In the genomic region with DNA sequence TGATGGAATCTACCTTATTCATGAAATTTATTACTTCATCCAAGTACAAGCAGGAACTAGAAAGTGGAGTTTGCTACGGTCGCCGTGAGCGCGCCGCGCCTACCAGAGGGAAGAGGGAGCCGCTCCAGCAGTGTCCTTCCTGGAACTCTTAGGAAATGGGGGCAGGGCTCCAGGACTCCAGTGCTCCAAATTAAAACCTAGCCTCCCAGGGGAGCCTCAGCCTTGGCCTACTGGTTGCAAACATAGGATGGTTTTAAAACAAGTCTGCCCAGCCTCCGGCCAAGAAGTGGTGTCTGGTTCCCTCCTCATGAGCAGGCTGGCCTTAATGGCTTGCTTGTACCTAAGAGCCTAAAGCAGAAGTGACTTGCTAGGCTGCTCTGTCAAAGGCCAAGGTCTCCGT, we compare ENCODE assay signal across 16 mouse cellular contexts.
A peak's percentile ranks its signal among the peaks of the same experiment; 100 is the strongest.
DNase-seq lines count a peak whose midpoint lies in the region; ATAC-seq lines count a peak whose summit lies in the region.
"Had no signal": no experiment of that assay in that cellular context is flagged by ENCODE, and none has a peak within 500 bp of the region (broad histone marks: within the 10 kb centered on the region; RNA-seq: fewer than 3 reads in every experiment).

No protein-coding gene starts in this region.

- no peaks in the 10 kb centered on the region for H3K27me3 ChIP-seq in kidney, embryonic 14.5 days (ENCODE audit: control insufficient read depth, insufficient read depth, low read length)
- no peaks in the 10 kb centered on the region for H3K27me3 ChIP-seq in limb, embryonic 10.5 days (ENCODE audit: low read depth, poor library complexity, severe bottlenecking)
- H3K27me3 ChIP-seq: embryonic facial prominence, embryonic 15.5 days; forebrain, embryonic 12.5 days; hindbrain, embryonic 15.5 days had no signal

- no peak overlapping the region for H3K27ac ChIP-seq in kidney, embryonic 14.5 days (ENCODE audit: low read depth, low read length)
- no peak overlapping the region for H3K27ac ChIP-seq in limb, embryonic 10.5 days
- H3K27ac ChIP-seq: embryonic facial prominence, embryonic 15.5 days; forebrain, embryonic 12.5 days; left cerebral cortex, adult 2 months; stomach, postnatal 0 days had no signal

- H3K9me3 ChIP-seq in kidney, embryonic 14.5 days (ENCODE audit: control insufficient read depth, low read length) = no peaks in the 10 kb centered on the region
- H3K9me3 ChIP-seq in limb, embryonic 10.5 days (replicated peaks) = no peaks in the 10 kb centered on the region
- H3K9me3 ChIP-seq: embryonic facial prominence, embryonic 15.5 days; forebrain, embryonic 12.5 days; hindbrain, embryonic 15.5 days had no signal

- no peak overlapping the region for H3K4me2 ChIP-seq in kidney, embryonic 14.5 days (replicated peaks; ENCODE audit: low read depth, low read length)
- H3K4me2 ChIP-seq: embryonic facial prominence, embryonic 15.5 days; forebrain, embryonic 12.5 days; hindbrain, embryonic 15.5 days; lung, embryonic 14.5 days had no signal

- H3K4me3 ChIP-seq in kidney, embryonic 14.5 days (ENCODE audit: low read length) = no peak overlapping the region
- H3K4me3 ChIP-seq in limb, embryonic 10.5 days = no peak overlapping the region
- H3K4me3 ChIP-seq: embryonic facial prominence, embryonic 15.5 days; forebrain, embryonic 12.5 days; hindbrain, embryonic 15.5 days; left cerebral cortex, adult 2 months had no signal

- no peak for ATAC-seq in kidney, embryonic 14.5 days (ENCODE audit: low FRiP score, low TSS enrichment)

- H3K4me1 ChIP-seq in kidney, embryonic 14.5 days (ENCODE audit: control insufficient read depth, insufficient read depth, low read length) = peaks cover 11% of the 10 kb centered on the region; the same call in 1 of the 2 replicates
- H3K4me1 ChIP-seq in limb, embryonic 10.5 days = peaks cover 31% of the 10 kb centered on the region

- WGBS in kidney, embryonic 14.5 days = 65% methylated on average over 10 of the region's 10 CpGs
- WGBS in limb, embryonic 10.5 days = 85% methylated on average over 10 of the region's 10 CpGs

- no peaks in the 10 kb centered on the region for H3K36me3 ChIP-seq in kidney, embryonic 14.5 days (ENCODE audit: control insufficient read depth, insufficient read depth, low read length)
- no peaks in the 10 kb centered on the region for H3K36me3 ChIP-seq in limb, embryonic 10.5 days
- H3K36me3 ChIP-seq: embryonic facial prominence, embryonic 15.5 days; forebrain, embryonic 12.5 days; hindbrain, embryonic 15.5 days had no signal

- peak; percentile 48 for DNase-seq in adrenal gland, postnatal 10 days
- DNase-seq in adrenal gland, adult 8-10 months = no peak
- peak; percentile 18 for DNase-seq in kidney, adult 11 months
- DNase-seq in heart, adult 9 months (ENCODE audit: low spot score in 2 of 2) = peak; percentile 64 to 65
- DNase-seq in kidney, postnatal 36 days = peak; percentile 34 to 48
- DNase-seq in urinary bladder, postnatal 10 days (ENCODE audit: low spot score) = no peak
- DNase-seq in limb, embryonic 10.5 days (ENCODE audit: low spot score) = no peak
- DNase-seq: lung, embryonic 14.5 days; right cerebral cortex, adult 18-20 months; thymus, postnatal 25 days had no signal

- no peak overlapping the region for H3K9ac ChIP-seq in kidney, embryonic 14.5 days (ENCODE audit: low read depth, low read length)
- H3K9ac ChIP-seq: embryonic facial prominence, embryonic 15.5 days; forebrain, embryonic 12.5 days; hindbrain, embryonic 15.5 days; lung, embryonic 14.5 days had no signal

Comparison
In these comparisons a context has a peak if more than half of its experiments do, and no peak if none do; other contexts are left out.
1. DNase-seq: peak in adrenal gland, postnatal 10 days (single experiment), kidney, adult 11 months (single experiment), heart, adult 9 months (2 of 2) and kidney, postnatal 36 days (2 of 2); none in adrenal gland, adult 8-10 months (single experiment), urinary bladder, postnatal 10 days (single experiment) and limb, embryonic 10.5 days (single experiment).